Mouse (Mus musculus) lung, postnatal 36 days (tissue): ENCODE data around the gene Unc5b.

Experiments
- DNase-seq: peaks from one replicate; pipeline ENCODE4 v3.0.0; 2022; ENCODE audit warnings: mixed read lengths

Gene Unc5b

DNA sequence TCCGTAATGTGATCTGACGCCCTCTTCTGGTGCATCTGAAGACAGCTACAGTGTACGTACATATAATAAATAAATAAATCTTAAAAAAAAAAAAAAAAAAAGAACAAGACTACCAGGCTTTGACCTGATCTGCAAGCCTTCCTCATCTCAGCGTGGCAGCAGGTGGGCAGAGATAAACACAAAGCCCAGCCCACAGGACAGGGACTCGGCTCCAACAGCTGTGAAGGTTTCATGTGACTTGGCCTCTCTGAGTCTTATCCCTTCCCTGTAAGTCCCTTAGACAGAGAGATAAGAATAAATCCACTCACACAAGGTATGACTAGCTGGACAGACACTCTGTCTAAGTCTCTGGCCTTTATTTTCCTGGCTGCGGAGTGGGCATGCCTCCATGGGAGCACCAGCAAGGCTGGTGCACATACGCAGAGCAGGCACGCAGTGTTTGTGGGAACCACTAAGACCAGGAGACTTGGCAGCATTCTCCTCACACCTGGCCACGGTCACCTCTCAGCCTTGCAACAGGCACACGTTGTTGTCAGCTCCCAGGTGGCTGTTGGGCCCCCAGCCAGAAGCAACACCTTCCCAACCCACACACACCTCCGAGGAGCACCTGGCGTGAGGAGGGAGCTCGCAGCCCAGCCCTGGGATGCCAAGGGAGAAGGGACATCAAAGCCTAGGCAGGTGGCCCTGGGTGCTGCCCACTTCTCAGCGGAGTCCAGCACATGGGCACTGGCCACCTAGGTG, 33.5 kb downstream of the Unc5b start:
- no peak for DNase-seq

DNA sequence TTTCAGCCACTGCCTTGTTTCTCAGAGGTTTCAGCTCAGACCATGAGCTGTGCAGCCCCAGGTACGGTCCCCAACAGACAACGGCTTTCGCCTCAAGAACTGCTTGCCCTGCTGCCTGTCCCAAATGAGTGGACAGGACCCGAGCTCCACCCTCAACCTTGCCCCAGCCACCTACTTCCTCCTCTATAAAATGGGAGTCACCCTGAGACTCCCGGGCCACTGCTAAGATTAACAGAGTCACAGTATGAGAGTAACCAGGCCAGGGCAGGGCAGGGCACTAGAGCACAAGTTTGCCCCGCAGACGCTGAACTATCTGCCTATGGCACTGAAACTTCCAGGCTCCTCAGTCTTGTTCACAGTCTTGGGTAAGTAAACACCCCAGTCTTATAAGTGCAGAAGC, 34.9 kb downstream of the Unc5b start:
- DNase-seq, result no peak

DNA sequence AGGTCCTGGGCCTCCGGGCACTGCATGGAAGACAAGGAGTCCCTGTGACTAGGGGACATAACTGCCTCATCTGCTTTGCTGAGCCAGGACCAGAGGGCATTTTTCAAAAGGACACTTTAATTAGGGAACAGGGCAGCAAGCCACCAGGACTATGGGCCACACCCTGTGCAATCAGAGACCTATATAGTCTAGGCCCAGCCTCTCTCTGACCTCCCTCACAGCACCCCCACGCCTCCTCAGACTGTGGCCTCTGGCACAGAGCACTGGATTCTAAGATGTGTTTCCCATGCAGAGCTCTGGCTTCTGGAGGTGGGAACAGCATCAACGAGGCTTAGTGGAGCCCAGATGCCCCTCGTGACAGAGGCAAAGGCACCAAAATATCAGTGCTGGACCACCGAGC, 35.4 kb downstream of the Unc5b start:
- DNase-seq, result no peak

DNA sequence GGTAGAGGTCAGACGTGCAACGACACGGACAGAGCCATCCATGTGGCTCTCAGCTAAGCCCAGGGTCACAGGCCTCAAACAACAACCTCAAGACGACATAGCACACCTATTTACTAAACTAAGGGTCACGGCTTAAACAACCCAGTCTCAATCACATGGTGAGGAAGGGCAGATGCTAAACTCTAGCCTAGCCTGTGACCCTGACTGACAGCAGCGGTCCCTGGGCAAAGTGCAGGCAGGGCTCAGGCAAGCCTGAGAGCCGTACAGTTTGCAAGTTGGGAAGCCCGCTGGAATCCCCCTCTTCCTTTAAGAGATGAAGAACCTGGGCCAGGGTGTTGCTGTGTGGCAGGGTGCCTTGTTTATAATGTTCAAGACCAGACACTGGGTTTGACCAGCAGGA, 36.6 kb downstream of the Unc5b start:
- no peak for DNase-seq

DNA sequence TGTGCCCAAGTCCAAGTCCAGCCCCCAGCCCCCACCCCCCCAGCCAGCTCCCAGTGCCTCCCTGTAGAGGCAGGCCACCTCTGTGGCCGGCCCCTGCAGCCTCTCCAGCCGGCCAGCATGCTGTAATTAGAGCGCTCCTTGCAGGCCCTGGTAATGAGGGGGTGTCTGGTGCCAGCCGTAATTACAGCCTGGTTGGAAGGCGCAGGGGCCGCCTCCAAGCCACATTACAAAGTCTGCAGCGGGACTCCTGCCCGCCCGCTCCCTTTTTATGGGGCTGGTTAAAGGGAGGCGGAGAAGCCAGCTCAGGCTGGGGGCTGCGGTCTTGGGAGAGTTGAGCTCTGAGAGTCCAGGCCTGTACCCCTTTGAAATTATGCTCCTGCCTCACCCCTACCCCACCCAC, 37.0 kb downstream of the Unc5b start:
- DNase-seq, result no peak

DNA sequence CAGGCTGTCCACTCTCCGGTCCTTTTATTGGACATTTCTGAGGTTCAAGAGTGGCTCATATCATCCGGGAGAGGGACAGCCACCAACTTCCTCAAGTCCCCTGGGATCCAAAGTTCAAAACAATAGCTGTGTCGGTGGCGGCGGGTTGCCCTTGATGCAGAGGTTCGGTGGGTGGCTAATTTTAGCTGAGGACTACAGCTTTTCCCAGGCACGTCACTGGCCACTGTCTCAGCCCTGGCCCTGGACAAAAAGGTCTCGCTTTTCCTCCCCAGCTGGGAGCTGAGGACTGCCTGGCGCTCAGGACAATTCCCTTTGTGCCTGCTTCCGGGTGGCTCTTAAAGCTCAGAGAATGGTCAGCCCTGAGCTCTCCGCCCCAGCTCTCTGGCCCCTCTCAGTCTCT, 38.5 kb downstream of the Unc5b start:
- DNase-seq, result peak; percentile 21

DNA sequence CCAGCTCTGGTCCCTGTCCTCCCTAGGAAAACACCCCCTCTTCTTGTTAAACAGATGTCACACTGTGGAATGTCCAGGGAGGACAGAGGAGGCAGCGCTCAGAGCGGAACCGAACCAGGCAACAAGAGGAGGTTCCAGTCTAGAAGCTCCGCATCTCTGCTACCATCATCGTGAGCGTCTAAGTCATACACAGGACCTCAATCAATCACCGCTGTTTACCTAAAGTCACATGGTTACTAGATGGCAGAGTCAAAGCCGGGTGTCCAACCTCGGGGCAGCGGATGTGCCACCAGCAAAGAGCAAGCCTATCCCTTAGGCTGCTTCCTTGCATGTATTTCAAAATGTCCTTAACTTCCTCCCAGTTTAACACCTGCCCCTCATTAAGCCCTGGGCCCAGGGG, 39.0 kb downstream of the Unc5b start:
- peak; percentile 51 for DNase-seq

DNA sequence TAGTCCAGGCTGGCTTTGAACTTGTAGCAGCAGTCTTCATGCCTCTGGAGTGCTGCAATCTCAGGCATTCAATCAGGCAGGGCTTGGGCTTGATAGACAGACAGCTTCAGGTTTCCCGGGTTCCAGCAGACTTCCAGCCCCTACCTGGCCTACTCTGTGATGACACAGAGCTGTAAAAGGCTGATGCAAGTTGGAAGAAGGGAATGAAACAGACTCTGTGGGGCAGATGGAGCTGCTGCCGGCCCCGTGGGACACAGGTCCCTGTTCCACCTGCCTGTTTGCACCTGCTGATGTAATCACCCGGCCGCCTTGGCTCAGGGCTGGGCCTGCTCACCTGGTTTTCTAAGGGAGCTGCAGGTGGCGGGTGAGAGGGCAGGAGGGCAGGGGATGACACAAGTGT, 40.5 kb downstream of the Unc5b start:
- no peak for DNase-seq

DNA sequence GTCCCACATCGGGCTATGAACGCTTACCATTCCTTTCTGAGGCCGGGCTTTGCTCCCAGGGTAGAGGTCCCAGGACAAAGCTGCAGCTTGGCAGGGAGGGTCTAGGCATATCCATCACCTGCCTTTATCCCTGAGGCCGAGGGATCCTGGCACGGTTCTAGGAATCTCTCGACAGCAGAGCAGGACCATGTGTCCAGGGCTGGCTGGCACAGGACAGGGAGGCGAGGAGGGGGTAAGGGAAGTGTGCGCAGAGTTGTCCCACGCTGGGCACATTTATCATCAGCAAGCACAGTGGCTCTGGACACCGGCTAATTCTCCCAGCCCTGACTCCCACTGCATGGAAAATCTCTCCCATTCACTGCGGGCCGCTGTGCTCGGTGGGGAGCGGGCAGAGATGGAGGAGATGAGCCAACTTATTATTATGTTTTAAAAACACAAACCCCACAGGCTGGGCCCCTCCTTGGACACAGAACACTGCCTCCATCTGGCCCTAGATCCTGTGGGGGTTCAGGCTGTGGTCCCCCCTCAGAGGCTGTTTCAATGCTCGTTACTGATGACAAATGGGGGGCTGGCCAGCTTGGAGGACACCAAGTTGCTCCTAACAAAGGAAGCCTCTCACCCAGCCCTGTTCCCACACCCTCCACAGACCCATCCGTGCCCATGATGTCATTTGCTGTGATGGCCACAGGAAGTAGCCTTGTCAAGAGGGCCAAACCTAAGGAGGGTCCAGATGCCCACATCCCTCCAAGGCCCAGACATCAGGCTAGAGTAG, 43.9 kb downstream of the Unc5b start:
- no peak for DNase-seq

DNA sequence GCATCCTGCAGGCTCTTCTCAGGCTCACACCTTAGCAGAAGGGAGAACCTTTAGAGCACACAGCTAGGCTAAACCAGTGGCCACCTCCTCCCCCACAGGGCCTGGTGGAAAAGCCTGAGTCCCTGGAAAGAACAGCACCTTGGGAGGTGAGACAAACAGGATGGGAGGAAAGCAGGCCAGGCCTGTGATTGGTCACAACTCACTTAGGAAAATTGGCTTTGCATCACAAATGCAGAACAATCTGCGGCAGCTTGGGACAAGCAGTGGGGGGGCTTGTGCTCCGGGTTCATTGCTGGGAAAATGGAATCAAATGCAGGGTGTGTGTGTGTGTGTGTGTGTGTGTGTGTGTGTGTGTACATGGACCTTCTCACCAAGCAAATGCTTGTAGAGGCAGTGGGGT, 47.8 kb downstream of the Unc5b start:
- DNase-seq, result no peak

DNA sequence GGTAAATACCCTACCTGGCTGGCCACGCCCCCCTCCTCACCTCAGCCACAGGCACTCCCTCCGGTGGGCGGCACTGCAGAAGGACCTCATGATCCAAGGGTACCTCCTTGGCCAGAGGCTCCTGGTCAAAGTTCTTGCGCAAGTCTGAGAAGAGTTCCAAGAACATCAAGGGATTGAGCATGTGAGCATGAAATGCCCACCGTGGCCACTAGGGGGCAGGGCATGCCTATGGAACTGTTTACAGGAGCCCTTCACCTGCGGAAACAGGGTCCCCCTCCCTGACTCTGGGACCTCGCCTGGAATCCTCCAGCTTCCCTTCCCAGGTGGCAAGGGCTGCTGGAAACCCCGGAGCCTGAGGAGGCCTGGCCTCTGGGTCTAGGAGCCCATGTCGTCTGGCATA, 51.8 kb downstream of the Unc5b start:
- peak; percentile 84 for DNase-seq

DNA sequence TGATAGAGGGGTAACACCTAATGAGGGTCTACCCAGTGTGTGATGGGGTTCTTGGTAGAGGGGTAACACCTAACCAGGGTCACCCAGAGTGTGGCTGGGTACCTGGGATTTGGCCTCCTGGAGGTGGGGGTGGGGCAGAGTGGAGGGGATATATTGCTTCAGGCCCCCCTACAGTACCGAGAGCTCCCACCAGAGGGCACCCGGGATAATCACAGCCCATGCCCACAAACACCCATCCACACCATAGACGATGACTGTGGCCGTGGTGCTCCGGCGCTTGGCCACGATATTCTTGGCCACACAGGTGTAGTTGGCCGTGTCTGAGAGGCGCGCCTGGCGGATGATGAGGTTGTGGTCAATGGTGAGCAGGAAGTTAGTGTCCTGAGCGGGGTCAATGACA, 52.8 kb downstream of the Unc5b start:
- DNase-seq, result peak; percentile 45

DNA sequence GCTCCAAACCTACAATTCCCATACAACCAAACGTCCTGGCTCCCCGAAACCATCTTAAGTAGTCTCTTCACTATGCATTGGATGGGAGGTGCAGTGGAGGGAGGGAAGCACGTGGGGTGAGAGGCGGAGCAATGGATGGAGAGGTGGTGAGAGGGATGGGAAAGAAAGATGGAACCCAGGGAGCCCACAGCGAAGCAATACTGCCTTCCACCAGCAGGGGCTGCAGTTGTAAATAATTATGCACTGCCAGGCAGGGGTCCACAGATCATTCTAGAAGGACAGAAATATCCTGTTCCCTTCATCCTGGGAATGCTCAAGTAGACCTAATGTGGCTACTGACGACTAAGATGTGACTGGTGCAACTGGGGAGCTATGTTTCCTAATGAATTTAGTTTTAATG, 55.9 kb downstream of the Unc5b start:
- DNase-seq, result no peak

DNA sequence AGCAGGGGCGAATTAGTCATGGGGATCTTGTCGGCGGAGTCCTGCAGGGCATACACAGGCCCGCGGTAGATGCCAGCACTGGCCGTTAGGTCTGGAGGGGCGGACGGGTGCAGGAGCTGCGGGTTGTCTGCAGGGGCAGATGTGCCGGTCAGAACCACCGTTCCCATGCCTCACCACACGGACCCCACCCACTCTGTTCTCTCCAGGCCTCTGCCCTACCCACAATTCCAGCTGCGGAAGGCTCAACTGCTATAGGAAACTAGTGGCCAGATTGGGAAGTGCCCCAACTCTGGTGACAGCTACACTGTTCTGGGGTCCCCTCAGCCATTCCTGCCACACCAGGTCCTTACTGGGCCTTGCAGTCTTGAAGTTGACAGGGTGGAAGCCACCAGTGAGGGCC, 56.8 kb downstream of the Unc5b start:
- DNase-seq, result no peak

DNA sequence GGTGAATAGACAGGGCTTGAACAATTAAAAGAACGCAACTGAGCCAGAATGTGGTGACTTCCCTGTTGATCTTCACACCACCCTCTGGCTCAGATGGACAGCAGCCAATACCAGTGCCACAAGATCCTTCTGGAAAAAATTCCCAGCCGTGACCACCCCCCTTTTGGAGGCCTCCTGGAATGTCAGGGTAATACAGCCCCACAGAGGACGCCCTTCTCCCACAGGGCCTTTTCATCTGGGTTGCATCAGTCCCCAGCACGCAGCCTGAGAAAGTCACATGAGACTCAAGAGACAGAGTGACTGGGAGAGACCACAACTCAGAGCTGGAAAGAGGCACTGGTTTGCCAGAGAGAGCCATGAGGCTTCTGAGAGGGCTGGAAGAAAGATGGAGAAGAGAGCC, 60.5 kb downstream of the Unc5b start:
- no peak for DNase-seq

DNA sequence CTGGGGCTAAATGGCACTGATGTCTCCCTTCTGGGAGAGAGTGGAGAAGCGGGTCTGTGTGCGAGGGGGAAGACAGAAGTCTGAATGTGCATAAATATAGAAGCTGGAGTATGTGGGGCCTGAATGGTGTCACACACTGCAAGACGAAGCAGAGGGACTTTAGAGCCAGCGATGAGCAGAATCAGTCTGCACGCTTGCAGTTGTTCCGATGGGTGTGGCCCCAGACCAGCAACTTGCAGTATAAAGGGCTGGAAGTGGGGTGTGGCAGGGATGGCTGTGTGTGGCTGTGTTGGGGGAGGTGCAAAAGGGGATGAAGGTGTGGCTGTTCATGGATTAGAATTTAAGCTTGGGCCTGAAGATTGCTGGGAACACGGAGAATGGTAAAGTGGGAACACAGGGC, 62.8 kb downstream of the Unc5b start:
- DNase-seq, result no peak

DNA sequence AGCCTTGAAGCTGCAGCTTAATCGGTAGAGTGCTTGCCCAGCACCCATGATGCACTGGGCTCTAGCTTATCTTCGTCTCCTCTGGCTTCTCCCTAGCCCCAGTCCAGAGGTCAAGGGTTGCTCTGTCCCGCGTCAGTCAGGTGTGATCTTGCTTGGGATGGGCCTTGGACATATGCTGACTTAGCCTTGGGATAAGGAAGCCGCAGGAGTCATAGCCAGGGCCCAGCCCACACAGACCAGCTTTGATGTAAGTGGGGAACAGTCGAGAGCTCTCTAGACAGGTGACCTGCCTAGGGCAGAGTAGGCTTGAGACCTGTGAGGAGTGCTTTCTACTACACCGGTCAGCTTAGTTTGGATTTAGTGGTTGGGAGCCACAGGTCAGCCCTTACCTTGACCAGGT, 64.0 kb downstream of the Unc5b start:
- DNase-seq, result no peak

DNA sequence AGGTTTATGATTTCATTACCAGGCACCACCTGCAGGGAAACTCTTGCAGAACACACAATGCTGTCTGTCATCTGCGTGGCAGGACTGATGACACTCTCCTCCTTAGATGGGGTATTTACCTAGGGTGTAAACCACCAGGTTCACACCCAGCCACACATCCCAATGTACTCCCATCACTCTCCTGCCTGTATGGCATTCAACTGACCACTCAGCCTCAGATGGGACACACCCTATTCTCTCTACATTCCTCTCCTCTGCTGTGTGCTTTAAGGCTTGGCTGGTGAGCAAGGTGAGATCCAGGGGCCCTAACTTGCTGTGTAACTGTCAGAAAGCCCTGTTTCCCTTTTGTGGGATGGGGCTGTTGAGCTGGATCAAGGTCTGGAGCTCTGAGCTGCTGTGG, 69.3 kb downstream of the Unc5b start:
- no peak for DNase-seq

DNA sequence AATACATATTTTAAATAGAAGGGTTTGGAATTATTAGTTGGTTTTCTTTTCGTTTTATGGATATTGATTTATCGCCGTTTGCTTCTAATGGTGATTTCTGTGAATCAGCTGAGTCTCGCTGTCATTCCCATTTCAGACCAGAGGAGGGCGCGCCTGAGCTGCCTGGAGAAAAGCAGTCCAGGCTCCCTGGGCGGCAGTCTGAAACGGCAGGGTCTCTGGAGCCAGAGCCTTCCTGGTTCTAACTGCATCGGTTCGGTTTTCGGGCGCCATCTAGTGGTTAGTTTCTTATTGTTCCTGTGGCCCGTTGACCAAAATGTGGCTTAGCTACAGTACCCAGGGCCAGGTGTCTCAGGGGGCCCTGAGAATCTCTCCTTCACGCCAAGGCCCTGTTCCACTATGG, 71.0 kb downstream of the Unc5b start:
- DNase-seq, result peak; percentile 98

DNA sequence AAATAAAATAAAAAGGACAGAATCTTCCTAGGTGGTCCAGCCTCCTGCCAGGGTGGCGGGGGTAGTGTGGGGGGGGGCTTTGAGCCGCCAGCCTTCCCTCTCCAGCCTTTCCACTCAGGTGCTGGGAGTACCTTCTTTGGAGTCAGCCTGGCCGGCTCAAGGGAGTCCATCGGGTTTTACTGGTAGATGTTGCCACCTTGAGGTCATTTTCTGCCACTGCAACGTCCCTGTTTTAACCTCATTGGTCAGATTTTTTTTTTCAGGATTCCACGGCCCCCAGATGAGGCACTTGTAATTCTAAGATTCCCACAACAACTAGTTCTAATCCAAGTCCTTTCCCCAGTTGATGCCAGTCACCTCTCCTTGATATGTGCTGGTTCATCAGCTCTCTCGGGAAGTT, 74.4 kb downstream of the Unc5b start:
- DNase-seq, result peak; percentile 88

DNA sequence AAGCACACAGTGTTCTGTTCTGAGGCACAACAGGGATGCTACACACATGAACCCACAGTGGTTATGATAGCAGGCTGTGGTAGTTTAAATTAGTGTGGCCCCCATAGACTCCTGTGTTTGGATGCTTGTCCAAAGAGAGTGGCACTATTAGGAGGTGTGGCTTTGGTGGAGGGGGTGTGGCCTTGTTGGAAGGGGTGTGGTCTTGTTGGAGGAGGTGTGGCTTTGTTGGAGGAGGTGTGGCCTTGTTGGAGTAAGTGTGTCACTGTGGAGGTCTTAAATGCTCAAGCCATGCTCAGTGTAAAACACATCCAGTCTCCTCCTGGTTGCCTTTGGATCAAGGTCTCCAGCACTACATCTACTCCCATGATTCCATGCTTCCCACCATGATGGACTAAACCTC, 75.2 kb downstream of the Unc5b start:
- no peak for DNase-seq

DNA sequence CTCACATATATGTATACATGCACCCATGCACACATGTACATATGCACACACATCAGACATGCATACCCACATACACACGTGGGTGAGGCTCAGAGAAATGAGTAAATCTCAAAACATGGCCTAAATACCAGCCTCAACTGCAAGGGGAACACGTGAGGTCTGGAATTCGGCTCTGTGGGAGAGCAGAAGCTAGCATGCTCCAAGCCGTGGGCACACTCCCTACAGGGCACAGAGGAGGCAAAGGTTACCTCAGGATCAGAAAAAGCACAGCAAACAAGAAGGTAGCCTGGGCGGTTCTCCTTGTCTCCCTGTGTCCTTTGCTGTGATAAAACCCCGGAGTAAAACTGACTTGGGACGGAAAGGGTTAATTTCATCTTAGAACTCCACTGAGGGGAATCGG, 77.4 kb downstream of the Unc5b start:
- no peak for DNase-seq

DNA sequence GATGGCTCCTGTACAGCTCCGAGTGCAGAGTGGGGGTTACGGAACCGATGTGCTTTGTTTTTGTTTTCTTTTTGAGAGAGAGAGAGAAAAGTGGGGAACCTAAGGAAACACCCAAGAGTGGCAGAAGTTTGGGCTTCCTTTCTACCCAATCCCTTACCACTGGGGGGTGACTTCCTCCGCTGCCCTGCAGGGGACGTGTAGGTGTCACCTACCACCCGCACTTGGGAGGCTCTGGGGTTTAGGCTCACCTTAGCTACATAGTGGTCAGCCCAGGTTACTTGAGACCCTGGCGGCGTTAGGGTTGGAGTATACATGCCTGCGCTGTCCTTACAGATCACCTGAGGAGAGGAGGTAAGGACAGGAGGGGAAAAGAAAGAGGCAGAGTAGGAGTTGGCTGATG, 78.1 kb downstream of the Unc5b start:
- peak; percentile 36 for DNase-seq
